Mouse (Mus musculus): ENCODE results near the gene Hnrnpf. TPM values are rescaled to one million over a fixed set of nuclear protein-coding genes. Genes with fewer than 3 reads are reported as not detected.

Hnrnpf gene
- total and polyA plus RNA-seq, 3 experiments = 598 to 1,196 (median 790) TPM

GRCm38 (mm10) chr6:117916737-117917426 is 16.8 kb downstream of the Hnrnpf start:
- H3K9me3 ChIP-seq (replicated peaks; ENCODE audit: low read length) = no peaks in the 10 kb centered on the region
- in situ Hi-C loops (cut with MboI; ENCODE audit: low pct_ligation_motif_present, low pct_unique_long_range_greater_than_20kb, low sequenced_read_pairs) = loop anchor here (5.0 to 10.0 kb wide), 2 partner anchors 35 to 52 kb away; partner anchors contain the start of gene Zfp239

GRCm38 (mm10) chr6:117917576-117917975 is 17.5 kb downstream of the Hnrnpf start:
- Histone ChIP-seq H3K9ac (ENCODE audit: insufficient read depth, low read depth) (peak overlapping the region; percentile 70), H3K36me3 (replicated peaks in 1 of 2; ENCODE audit: control insufficient read depth in 1 of 2, insufficient read depth in 1 of 2, low read length in 1 of 2) (peaks cover 22 to 65% of the 10 kb centered on the region in 2 experiments), H3K27ac (ENCODE audit: insufficient read depth, low read depth) (peak overlapping the region; percentile 84), H3K4me1 (ENCODE audit: control insufficient read depth in 1 of 2, insufficient read depth in 2 of 2) (peaks cover 5 to 64% of the 10 kb centered on the region in 2 experiments; a peak in 3 of 4 replicates), H3K9me3 (replicated peaks; ENCODE audit: low read length) (no peaks in the 10 kb centered on the region), H3K4me3 (replicated peaks in 1 of 3; ENCODE audit: low read depth in 2 of 3, low read length in 2 of 3, poor library complexity in 1 of 3) (peak overlapping the region; percentile 64 to 75 (median 65)), H3K4me2 (ENCODE audit: insufficient read depth, low read depth, poor library complexity, severe bottlenecking) (peak overlapping the region; percentile 97), H3K79me2 (replicated peaks; ENCODE audit: control insufficient read depth, extremely low read depth, insufficient read depth, poor library complexity, severe bottlenecking) (peaks cover 89% of the 10 kb centered on the region), H3K27me3 (replicated peaks) (no peaks in the 10 kb centered on the region)
- peak; percentile 75 for DNase-seq (ENCODE audit: extremely low read depth)
- dilution Hi-C loops (cut with MboI; ENCODE audit: extremely low pct_ligation_motif_present, extremely low pct_unique_long_range_greater_than_20kb, low sequenced_read_pairs) (no loop called here), in situ Hi-C loops (cut with MboI; ENCODE audit: low pct_ligation_motif_present, low pct_unique_long_range_greater_than_20kb, low sequenced_read_pairs) (loop anchor here (5.0 to 10.0 kb wide), 2 partner anchors 35 to 53 kb away; partner anchors contain the start of gene Zfp239)
- TF ChIP-seq ELF1 (IDR thresholded peaks at IDR 0.05; ENCODE audit: low read depth, low read length) (peak; percentile 65), SIN3A (IDR thresholded peaks at IDR 0.05; ENCODE audit: low read length) (peak; percentile 39), EP300 (IDR thresholded peaks at IDR 0.05; ENCODE audit: low read length) (no peak), PAX5 (IDR thresholded peaks at IDR 0.05; ENCODE audit: low read length) (no peak), POLR2AphosphoS2 (IDR thresholded peaks at IDR 0.05; ENCODE audit: low read depth, low read length) (no peak)

More at GRCm38 (mm10) chr6:117916737-117917426, 16.8 kb downstream of the Hnrnpf start:
- Histone ChIP-seq H3K4me1 (ENCODE audit: control insufficient read depth in 1 of 2, insufficient read depth in 2 of 2) (peaks cover 5 to 68% of the 10 kb centered on the region in 2 experiments; a peak in 3 of 4 replicates), H3K27me3 (replicated peaks) (no peaks in the 10 kb centered on the region), H3K9ac (ENCODE audit: insufficient read depth, low read depth) (peak overlapping the region; percentile 83), H3K4me3 (replicated peaks in 1 of 3; ENCODE audit: low read depth in 2 of 3, low read length in 2 of 3, poor library complexity in 1 of 3) (peak overlapping the region; percentile 64 to 75 (median 65)), H3K79me2 (replicated peaks; ENCODE audit: control insufficient read depth, extremely low read depth, insufficient read depth, poor library complexity, severe bottlenecking) (peaks cover 90% of the 10 kb centered on the region), H3K4me2 (ENCODE audit: insufficient read depth, low read depth, poor library complexity, severe bottlenecking) (peak overlapping the region; percentile 80), H3K36me3 (replicated peaks in 1 of 2; ENCODE audit: control insufficient read depth in 1 of 2, insufficient read depth in 1 of 2, low read length in 1 of 2) (peaks cover 22 to 60% of the 10 kb centered on the region in 2 experiments), H3K27ac (ENCODE audit: insufficient read depth, low read depth) (peak overlapping the region; percentile 84)
- TF ChIP-seq ZMIZ1 (IDR thresholded peaks at IDR 0.05; ENCODE audit: low read depth, low read length) = peak; percentile 85
- peak; percentile 77; the same call in 1 of the 2 replicates for TF ChIP-seq POLR2AphosphoS2 (IDR thresholded peaks at IDR 0.05; ENCODE audit: low read depth, low read length)
- TF ChIP-seq USF2 (conservative IDR thresholded peaks at IDR 0.05; ENCODE audit: low read depth, low read length) = peak; percentile 62
- TF ChIP-seq POLR2A (IDR thresholded peaks at IDR 0.05; ENCODE audit: low read depth, low read length) = peak; percentile 91
- TF ChIP-seq CTCF (conservative IDR thresholded peaks at IDR 0.05 in 1 of 2, IDR thresholded peaks at IDR 0.05 in 1 of 2; ENCODE audit: low read depth in 2 of 2, low read length in 2 of 2) = no peak
- TF ChIP-seq RAD21 (IDR thresholded peaks at IDR 0.05; ENCODE audit: low read depth, low read length) = no peak
- TF ChIP-seq MXI1 (IDR thresholded peaks at IDR 0.05; ENCODE audit: low read depth, low read length) = peak; percentile 87
- TF ChIP-seq MAFK (IDR thresholded peaks at IDR 0.05; ENCODE audit: insufficient replicate concordance, low read length) = 0 out of 2 replicates have a peak, but pooled peaks have one; percentile 29
- peak; percentile 66 for TF ChIP-seq TCF12 (IDR thresholded peaks at IDR 0.05; ENCODE audit: low read depth, low read length)
- no peak for TF ChIP-seq ZKSCAN1 (IDR thresholded peaks at IDR 0.05; ENCODE audit: borderline replicate concordance, low read depth, low read length)
- peak; percentile 71 for TF ChIP-seq CHD1 (IDR thresholded peaks at IDR 0.05; ENCODE audit: low read depth, low read length)
- no peak for TF ChIP-seq GABPA (IDR thresholded peaks at IDR 0.05; ENCODE audit: insufficient replicate concordance, low read depth, low read length)
- TF ChIP-seq ETS1 (conservative IDR thresholded peaks at IDR 0.05; ENCODE audit: low read depth, low read length) = peak; percentile 63
- TF ChIP-seq MAX (IDR thresholded peaks at IDR 0.05; ENCODE audit: low read length) = peak; percentile 84
- no peak for TF ChIP-seq JUND (conservative IDR thresholded peaks at IDR 0.05; ENCODE audit: low read depth, low read length)
- TF ChIP-seq EP300 (IDR thresholded peaks at IDR 0.05; ENCODE audit: low read length) = peak; percentile 68
- TF ChIP-seq MAZ (IDR thresholded peaks at IDR 0.05; ENCODE audit: low read depth, low read length) = peak; percentile 74
- peak; percentile 84 for TF ChIP-seq RCOR1 (conservative IDR thresholded peaks at IDR 0.05; ENCODE audit: low read depth, low read length)
- TF ChIP-seq IRF4 (IDR thresholded peaks at IDR 0.05; ENCODE audit: low read depth, low read length) = peak; percentile 71
- TF ChIP-seq ZNF384 (IDR thresholded peaks at IDR 0.05; ENCODE audit: low read depth, low read length) = peak; percentile 25; the same call in 1 of the 2 replicates
- TF ChIP-seq NELFE (IDR thresholded peaks at IDR 0.05; ENCODE audit: low read depth, low read length) = peak; percentile 72
- TF ChIP-seq HCFC1 (IDR thresholded peaks at IDR 0.05; ENCODE audit: low read depth, low read length) = peak; percentile 70
- TF ChIP-seq JUN (IDR thresholded peaks at IDR 0.05; ENCODE audit: insufficient read depth, low read depth, low read length) = no peak
- TF ChIP-seq ZC3H11A (IDR thresholded peaks at IDR 0.05; ENCODE audit: low read depth, low read length) = no peak
- peak; percentile 84 for TF ChIP-seq USF1 (IDR thresholded peaks at IDR 0.05; ENCODE audit: low read depth, low read length)
- peak; percentile 88 for TF ChIP-seq ELF1 (IDR thresholded peaks at IDR 0.05; ENCODE audit: low read depth, low read length)
- TF ChIP-seq BHLHE40 (IDR thresholded peaks at IDR 0.05; ENCODE audit: low read depth, low read length) = peak; percentile 89
- 0 out of 2 replicates have a peak, but pooled peaks have one; percentile 36 for TF ChIP-seq KAT2A (IDR thresholded peaks at IDR 0.05; ENCODE audit: insufficient replicate concordance, low read length)
- peak; percentile 73; the same call in 1 of the 2 replicates for TF ChIP-seq UBTF (IDR thresholded peaks at IDR 0.05; ENCODE audit: low read depth, low read length)
- TF ChIP-seq PAX5 (IDR thresholded peaks at IDR 0.05; ENCODE audit: low read length) = no peak
- peak; percentile 86 for TF ChIP-seq SIN3A (IDR thresholded peaks at IDR 0.05; ENCODE audit: low read length)
- TF ChIP-seq NRF1 (IDR thresholded peaks at IDR 0.05; ENCODE audit: low read depth, low read length) = peak; percentile 71
- TF ChIP-seq E2F4 (IDR thresholded peaks at IDR 0.05; ENCODE audit: insufficient replicate concordance, low read depth, low read length) = peak; percentile 88; the same call in 1 of the 2 replicates
- no peak; the same call in none of the 2 replicates for TF ChIP-seq CHD2 (IDR thresholded peaks at IDR 0.05; ENCODE audit: low read length)
- peak; percentile 79 for TF ChIP-seq MYC (IDR thresholded peaks at IDR 0.05; ENCODE audit: low read depth, low read length)
- TF ChIP-seq SMC3 (IDR thresholded peaks at IDR 0.05; ENCODE audit: low read depth, low read length) = peak; percentile 9; the same call in 1 of the 2 replicates
- 0 out of 2 replicates have a peak, but pooled peaks have one; percentile 43 for TF ChIP-seq TBP (conservative IDR thresholded peaks at IDR 0.05; ENCODE audit: low read depth, low read length)
- peak; percentile 41; the same call in 1 of the 2 replicates for TF ChIP-seq MEF2A (IDR thresholded peaks at IDR 0.05; ENCODE audit: borderline replicate concordance, low read depth, low read length)
- dilution Hi-C loops (cut with MboI; ENCODE audit: extremely low pct_ligation_motif_present, extremely low pct_unique_long_range_greater_than_20kb, low sequenced_read_pairs) = no loop called here
- peak; percentile 92 for DNase-seq (ENCODE audit: extremely low read depth)

Measured in CH12.LX (cell line).